Mouse (Mus musculus) hindbrain, embryonic 11.5 days (tissue): Measurements from ENCODE around the gene Pitx2. TPM values are rescaled to one million over a fixed set of nuclear protein-coding genes. Genes with fewer than 3 reads are reported as not detected.

Experiments
- ATAC-seq: fragments of 200-750 bp; cut with Nextera tagmentation; 2 replicates; pipeline ENCODE4 v1.8.0; 2017; ENCODE audit warnings: mild to moderate bottlenecking, moderate TSS enrichment, moderate library complexity; ENCODE audit not compliant: low FRiP score
- DNase-seq: peaks from one replicate; pipeline ENCODE4 v3.0.0-alpha.2; 2015; ENCODE audit warnings: low spot score
- H3K27ac ChIP-seq: fragments of 300-500 bp; sonication (generic); 2 replicates; pipeline ENCODE4 v1.5.1; 2014; ENCODE audit warnings: mild to moderate bottlenecking, low read depth, low read length
- H3K27me3 ChIP-seq: fragments of 300-500 bp; sonication (generic); 2 replicates; pipeline ENCODE4 v1.6.1; 2014; ENCODE audit warnings: mild to moderate bottlenecking, low read length, moderate library complexity, mixed read lengths; ENCODE audit not compliant: control insufficient read depth, insufficient read depth
- H3K36me3 ChIP-seq: fragments of 300-500 bp; sonication (generic); 2 replicates; pipeline ENCODE4 v1.6.1; 2014; ENCODE audit warnings: mild to moderate bottlenecking, low read length, moderate library complexity, mixed read lengths; ENCODE audit not compliant: control insufficient read depth, insufficient read depth
- H3K4me1 ChIP-seq: fragments of 300-500 bp; sonication (generic); replicated peaks from 2 replicates; pipeline ENCODE4 v1.6.1; 2014; ENCODE audit warnings: low read length, mixed read lengths; ENCODE audit not compliant: control insufficient read depth, insufficient read depth
- H3K4me2 ChIP-seq: fragments of 300-500 bp; sonication (generic); replicated peaks from 2 replicates; pipeline ENCODE4 v1.6.1; 2014; ENCODE audit warnings: mild to moderate bottlenecking, low read depth, low read length
- H3K4me3 ChIP-seq: fragments of 300-500 bp; sonication (generic); 2 replicates; pipeline ENCODE4 v1.5.1; 2014; ENCODE audit warnings: low read depth, low read length
- H3K9ac ChIP-seq: fragments of 300-500 bp; sonication (generic); 2 replicates; pipeline ENCODE4 v1.6.1; 2014; ENCODE audit warnings: low read depth, low read length
- H3K9me3 ChIP-seq: fragments of 300-500 bp; sonication (generic); 2 replicates; pipeline ENCODE4 v1.6.1; 2016; ENCODE audit warnings: low read length; ENCODE audit not compliant: control insufficient read depth
- WGBS: fragments of 180-500 bp; shearing (Covaris S2); extraction: QIAGEN DNeasy Blood & Tissue Kit; methylation state at CpG from one replicate; pipeline ENCODE4 v1.1.7; 2014; 5-methylcytosine and 5-hydroxymethylcytosine counted together
- polyA plus RNA-seq: library from polyadenylated mRNA; unstranded; fragments of >200 nt; fragmentation: Nextera tagmentation; extraction: Ambion mirVana; gene quantifications from 2 replicates; pipeline ENCODE4 v1.2.1, GENCODE M21; 2014

Pitx2 gene
- polyA plus RNA-seq, 1 experiment from 2014 or later, result 2.9 TPM

DNA sequence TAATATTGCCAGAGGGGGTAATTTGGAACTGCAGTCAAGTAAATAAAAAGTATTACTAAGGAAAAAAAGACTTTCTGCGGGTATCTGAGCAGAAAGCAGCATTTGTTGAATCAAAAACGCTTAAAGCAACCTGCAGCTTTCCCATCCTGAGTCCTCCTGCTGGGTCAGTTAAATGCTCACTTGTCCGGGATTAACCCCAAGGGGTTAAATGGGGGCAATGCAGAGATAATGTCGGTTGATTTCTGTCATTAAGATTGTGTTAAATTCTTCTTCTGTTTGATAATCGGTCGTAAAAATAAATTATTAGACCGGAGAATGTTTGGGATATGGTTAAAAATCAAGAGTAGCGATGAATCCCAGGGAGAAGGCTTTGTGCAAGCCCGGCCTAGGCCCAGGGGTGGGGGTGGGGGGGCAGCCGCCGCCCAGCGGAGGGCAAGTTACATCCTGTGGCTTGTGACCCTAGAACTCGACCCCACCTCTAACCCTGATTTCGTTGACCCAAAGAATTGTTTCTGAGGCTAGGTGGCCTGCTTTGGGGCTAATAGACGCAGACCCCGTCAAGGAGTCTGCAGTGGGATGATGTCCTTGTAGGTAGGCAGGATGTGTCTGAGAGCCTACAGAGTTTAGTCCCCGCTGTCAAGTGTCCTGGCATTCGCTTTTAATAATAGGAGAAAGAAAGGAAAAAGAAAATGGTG is 6.0 kb downstream of the Pitx2 start:
- WGBS, result under 1% methylated on average over 18 of the region's 18 CpGs
- DNase-seq (peak; percentile 49), ATAC-seq (no peak)
- Histone ChIP-seq H3K4me2 (no peak overlapping the region), H3K9me3 (no peaks in the 10 kb centered on the region), H3K4me1 (peaks cover 6% of the 10 kb centered on the region; the same call in 1 of the 2 replicates), H3K9ac (no peak overlapping the region), H3K27ac (no peak overlapping the region), H3K27me3 (peaks cover 85% of the 10 kb centered on the region), H3K36me3 (no peaks in the 10 kb centered on the region), H3K4me3 (no peak overlapping the region)

DNA sequence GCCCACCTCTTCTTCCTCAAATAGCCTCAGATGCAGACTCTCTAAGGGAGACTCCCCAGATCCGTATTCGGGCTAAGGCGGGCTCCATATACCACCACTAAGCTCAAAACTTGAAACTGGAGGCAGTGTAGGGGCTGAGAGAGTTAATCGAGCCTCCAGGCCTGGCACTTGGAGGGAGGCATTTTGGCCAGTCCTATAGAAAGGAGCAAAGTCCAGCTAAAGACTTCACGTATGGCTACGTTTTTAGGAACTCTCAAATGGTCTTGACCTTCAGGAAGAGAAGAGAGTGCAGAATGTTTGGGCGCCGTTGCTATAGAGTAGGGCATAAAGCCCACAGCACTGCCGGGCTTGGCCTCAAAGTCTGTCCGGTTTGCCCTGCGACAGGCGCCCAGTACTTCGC is 7.1 kb downstream of the Pitx2 start:
- under 1% methylated on average over 13 of the region's 13 CpGs for WGBS
- H3K36me3 ChIP-seq, result no peaks in the 10 kb centered on the region
- peaks cover 6% of the 10 kb centered on the region; the same call in 1 of the 2 replicates for H3K4me1 ChIP-seq
- peaks cover 86% of the 10 kb centered on the region for H3K27me3 ChIP-seq
- DNase-seq (peak; percentile 52), ATAC-seq (no peak)
- H3K27ac ChIP-seq, result no peak overlapping the region
- H3K4me2 ChIP-seq, result no peak overlapping the region
- H3K9ac ChIP-seq, result no peak overlapping the region
- no peak overlapping the region for H3K4me3 ChIP-seq
- H3K9me3 ChIP-seq, result no peaks in the 10 kb centered on the region

DNA sequence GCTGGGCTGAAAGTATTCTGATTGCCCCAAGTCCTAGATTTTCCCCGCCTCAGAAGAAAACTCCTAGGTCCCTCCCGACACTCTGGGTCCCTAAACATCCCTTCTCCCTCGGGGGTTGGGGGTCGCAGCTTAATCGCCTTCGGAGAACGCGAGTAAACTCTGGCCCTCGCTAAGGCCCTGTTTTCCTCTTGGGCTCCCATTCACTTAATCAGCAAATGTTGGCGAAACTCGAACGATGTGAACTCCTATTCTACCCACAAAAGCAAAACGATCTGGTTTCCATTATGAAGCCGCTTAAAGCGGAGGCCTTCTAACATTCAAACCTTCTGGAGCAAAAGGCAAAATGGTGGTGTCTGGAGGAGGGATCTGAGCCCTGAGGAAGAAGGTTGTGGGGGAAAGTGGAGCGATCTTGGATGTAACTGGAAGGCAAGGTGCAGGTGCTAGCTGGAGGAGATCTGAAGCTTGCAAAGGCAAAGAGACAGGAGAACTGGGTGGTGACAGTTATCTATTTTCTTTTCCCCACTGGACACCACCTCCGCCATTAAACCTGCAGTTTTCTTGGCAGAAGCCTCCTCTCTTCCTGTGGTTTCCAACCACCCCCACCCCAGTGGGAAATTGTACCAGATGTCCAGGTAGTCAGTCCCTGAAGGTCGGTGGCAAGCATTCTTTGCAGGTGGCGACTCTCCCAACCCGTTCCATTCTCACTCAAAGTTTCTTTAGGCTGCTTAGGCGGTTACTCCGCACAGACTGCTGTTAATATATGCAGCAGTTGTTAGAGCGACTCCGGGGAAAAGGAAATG is 7.8 kb downstream of the Pitx2 start:
- no peaks in the 10 kb centered on the region for H3K36me3 ChIP-seq
- no peak overlapping the region for H3K4me2 ChIP-seq
- peaks cover 87% of the 10 kb centered on the region for H3K27me3 ChIP-seq
- DNase-seq (peak; percentile 55), ATAC-seq (no peak)
- H3K9ac ChIP-seq, result no peak overlapping the region
- H3K4me3 ChIP-seq, result no peak overlapping the region
- no peak overlapping the region for H3K27ac ChIP-seq
- peaks cover 6% of the 10 kb centered on the region; the same call in 1 of the 2 replicates for H3K4me1 ChIP-seq
- 2% methylated on average over 24 of the region's 24 CpGs for WGBS
- no peaks in the 10 kb centered on the region for H3K9me3 ChIP-seq

DNA sequence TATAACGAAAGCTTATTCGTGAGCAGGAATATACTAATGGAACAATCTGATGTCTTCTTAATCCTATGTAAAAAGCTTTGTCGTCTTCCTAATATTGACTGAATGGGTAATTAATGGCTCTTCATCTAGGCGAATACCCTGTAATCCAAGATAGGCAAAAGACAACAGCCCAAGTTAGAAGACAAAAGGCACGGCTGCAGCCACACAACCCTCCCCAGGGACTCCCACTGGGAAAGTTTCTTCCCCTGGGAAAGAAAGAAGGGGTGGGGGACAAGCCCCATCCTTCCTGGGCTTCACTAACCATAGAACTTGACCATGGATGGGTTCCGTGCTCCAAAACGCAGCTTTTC is 8.3 kb downstream of the Pitx2 start:
- Histone ChIP-seq H3K9me3 (no peaks in the 10 kb centered on the region), H3K4me3 (no peak overlapping the region), H3K9ac (no peak overlapping the region), H3K27me3 (peaks cover 86% of the 10 kb centered on the region), H3K36me3 (no peaks in the 10 kb centered on the region), H3K27ac (no peak overlapping the region), H3K4me2 (no peak overlapping the region), H3K4me1 (peaks cover 6% of the 10 kb centered on the region; the same call in 1 of the 2 replicates)
- 2% methylated on average over 7 of the region's 7 CpGs for WGBS
- ATAC-seq (no peak), DNase-seq (peak; percentile 38)

DNA sequence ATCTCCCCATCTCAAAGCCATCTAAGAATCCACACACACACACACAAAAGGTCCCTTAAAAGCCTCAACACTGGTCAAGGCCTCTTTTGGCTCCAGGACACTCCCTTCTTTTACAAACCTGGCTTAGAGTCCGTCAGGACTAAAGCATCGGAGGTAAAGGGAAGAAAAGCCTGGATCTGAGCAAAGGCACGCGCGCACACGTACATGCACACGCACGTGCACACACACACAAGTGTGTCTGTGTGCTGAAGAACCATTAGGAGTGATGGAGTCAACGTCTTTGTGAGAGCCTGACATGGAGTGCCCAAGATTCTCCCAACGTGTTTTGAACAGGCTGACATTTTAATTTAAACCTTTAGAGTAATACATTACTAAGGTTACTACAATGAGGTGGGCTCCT is 8.7 kb downstream of the Pitx2 start:
- Histone ChIP-seq H3K9me3 (no peaks in the 10 kb centered on the region), H3K4me1 (peaks cover 4% of the 10 kb centered on the region; the same call in 1 of the 2 replicates), H3K27ac (no peak overlapping the region), H3K27me3 (peaks cover 86% of the 10 kb centered on the region), H3K4me3 (no peak overlapping the region), H3K36me3 (no peaks in the 10 kb centered on the region), H3K4me2 (no peak overlapping the region), H3K9ac (no peak overlapping the region)
- DNase-seq (peak; percentile 49), ATAC-seq (no peak)
- WGBS, result 3% methylated on average over 10 of the region's 10 CpGs

DNA sequence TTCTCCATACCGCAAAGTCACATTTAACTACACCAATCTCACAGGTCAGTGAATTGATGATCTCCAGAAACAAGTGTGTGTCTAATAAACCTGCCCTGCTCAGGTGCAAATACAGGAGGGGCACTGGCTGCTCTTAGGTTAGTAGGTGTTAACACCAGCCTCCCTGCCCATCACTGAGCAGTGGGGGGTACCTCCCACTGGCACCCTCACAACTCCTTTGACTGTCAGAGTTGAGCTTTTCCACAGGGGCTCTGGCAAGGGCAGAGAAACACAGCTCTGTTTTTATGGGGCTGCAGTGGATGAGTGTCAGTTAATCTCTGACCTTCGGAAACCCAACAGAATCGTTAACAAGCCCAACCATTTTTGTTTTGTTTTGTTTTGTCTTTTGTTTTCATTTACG is 9.6 kb downstream of the Pitx2 start:
- Histone ChIP-seq H3K36me3 (no peaks in the 10 kb centered on the region), H3K9me3 (no peaks in the 10 kb centered on the region), H3K27me3 (peaks cover 86% of the 10 kb centered on the region), H3K4me1 (peaks cover 5% of the 10 kb centered on the region; the same call in 1 of the 2 replicates), H3K4me3 (no peak overlapping the region), H3K4me2 (no peak overlapping the region), H3K27ac (no peak overlapping the region), H3K9ac (no peak overlapping the region)
- no peak for ATAC-seq
- DNase-seq, result peak; percentile 23
- 2% methylated on average over 4 of the region's 4 CpGs for WGBS

DNA sequence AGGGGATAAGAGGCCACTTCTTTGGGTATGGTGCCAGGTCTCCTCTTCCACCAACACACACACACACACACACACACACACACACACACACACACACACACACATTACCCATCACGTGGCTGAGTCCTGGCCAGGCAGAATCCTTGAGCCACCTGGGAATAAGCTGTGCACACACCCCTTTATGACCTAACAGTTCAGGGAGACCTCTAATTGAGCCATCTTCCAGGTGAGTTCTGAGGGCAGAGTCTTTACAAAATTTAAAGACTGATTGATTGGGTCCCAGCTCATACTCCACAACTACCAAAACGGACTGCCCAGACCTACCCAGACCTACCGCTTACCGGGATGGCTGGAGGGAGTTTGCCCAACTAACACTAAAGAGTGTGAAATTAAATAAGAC is 10.1 kb downstream of the Pitx2 start:
- 3% methylated on average over 4 of the region's 4 CpGs for WGBS
- peak; percentile 20 for DNase-seq

DNA sequence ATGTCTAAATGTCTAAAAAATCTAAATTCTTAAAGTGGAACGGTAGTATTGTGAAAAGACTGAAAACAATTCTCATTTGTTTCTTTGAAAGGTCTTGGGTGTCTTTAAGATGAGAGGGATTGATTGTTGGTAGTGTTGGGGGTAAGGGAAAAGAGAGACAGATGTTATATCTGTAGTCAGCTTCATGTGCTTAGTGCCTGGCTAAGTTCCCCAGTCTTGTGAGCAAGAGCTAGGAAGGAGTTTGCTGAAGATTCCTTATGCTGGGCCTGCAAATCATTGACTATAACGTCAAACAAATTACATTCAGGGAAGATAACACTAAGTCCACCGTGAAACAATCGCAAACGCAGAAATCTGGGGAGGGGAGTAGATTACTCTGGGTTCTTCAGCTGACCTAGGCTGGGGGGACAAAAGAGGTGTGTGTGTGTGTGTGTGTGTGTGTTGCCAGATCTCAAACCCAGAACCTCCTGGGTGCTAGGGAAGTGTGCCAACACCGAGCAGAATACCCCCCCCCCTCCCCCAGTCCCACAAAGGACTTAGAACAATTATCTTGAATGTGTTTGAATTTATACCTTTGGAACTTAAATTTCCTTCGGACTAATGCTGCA is 12.5 kb downstream of the Pitx2 start:
- DNase-seq, result peak; percentile 32
- Histone ChIP-seq H3K9me3 (no peaks in the 10 kb centered on the region), H3K36me3 (no peaks in the 10 kb centered on the region), H3K27ac (no peak overlapping the region), H3K9ac (no peak overlapping the region), H3K4me1 (peaks cover 9% of the 10 kb centered on the region), H3K4me2 (no peak overlapping the region), H3K4me3 (no peak overlapping the region), H3K27me3 (peaks cover 88% of the 10 kb centered on the region)
- WGBS, result 2% methylated on average over 7 of the region's 7 CpGs
- no peak for ATAC-seq

More for the DNA sequence above, 10.1 kb downstream of the Pitx2 start:
- Histone ChIP-seq H3K4me3 (no peak overlapping the region), H3K9ac (no peak overlapping the region), H3K27me3 (peaks cover 87% of the 10 kb centered on the region), H3K9me3 (no peaks in the 10 kb centered on the region), H3K27ac (no peak overlapping the region), H3K36me3 (no peaks in the 10 kb centered on the region), H3K4me1 (peaks cover 8% of the 10 kb centered on the region), H3K4me2 (no peak overlapping the region)
- no peak for ATAC-seq
